26 mouse cellular contexts compared by ENCODE assay signal in genomic region chr6:49394276-49394675, GRCm38 (mm10). TPM values are rescaled to one million over a fixed set of nuclear protein-coding genes. Genes with fewer than 3 reads are reported as not detected.
DNase-seq lines count a peak whose midpoint lies in the region; ATAC-seq and TF ChIP-seq lines count a peak whose summit lies in the region.
"Had no signal": no experiment of that assay in that cellular context is flagged by ENCODE, and none has a peak within 500 bp of the region (broad histone marks: within the 10 kb centered on the region; RNA-seq: fewer than 3 reads in every experiment).

No protein-coding gene starts in this region.

- no peaks in the 10 kb centered on the region for H3K4me1 ChIP-seq in heart, adult 2 months (ENCODE audit: control insufficient read depth, insufficient read depth, low read length)
- H3K4me1 ChIP-seq: embryonic facial prominence, embryonic 10.5 days; embryonic facial prominence, embryonic 12.5 days; forebrain, embryonic 13.5 days; forebrain, embryonic 15.5 days had no signal

- H3K4me3 ChIP-seq in heart, adult 2 months, result no peak overlapping the region
- H3K4me3 ChIP-seq in layer of hippocampus, adult 2 months, result no peak overlapping the region
- H3K4me3 ChIP-seq: embryonic facial prominence, embryonic 10.5 days; embryonic facial prominence, embryonic 12.5 days; forebrain, embryonic 13.5 days; forebrain, embryonic 15.5 days had no signal

- ATAC-seq in Patski, result no peak
- ATAC-seq: CD4-positive, CD25-positive, alpha-beta regulatory T cell, adult 4 months; forebrain, embryonic 13.5 days; forebrain, embryonic 15.5 days; forebrain, postnatal 0 days had no signal

- H3K9ac ChIP-seq in heart, adult 2 months (ENCODE audit: low read depth, low read length), result no peak overlapping the region
- H3K9ac ChIP-seq: embryonic facial prominence, embryonic 12.5 days; forebrain, embryonic 13.5 days; forebrain, embryonic 15.5 days; forebrain, postnatal 0 days had no signal

- POLR2A ChIA-PET in Patski (lab: Charles Lee), result no interaction called here

- H3K27me3 ChIP-seq in heart, adult 2 months (ENCODE audit: control insufficient read depth, insufficient read depth, low read length), result no peaks in the 10 kb centered on the region
- H3K27me3 ChIP-seq in Patski, result no peaks in the 10 kb centered on the region
- H3K27me3 ChIP-seq: CH12.LX; embryonic facial prominence, embryonic 12.5 days; forebrain, embryonic 13.5 days; forebrain, embryonic 15.5 days had no signal

- in situ Hi-C loops in Patski (cut with MboI; ENCODE audit: low pct_unique_long_range_greater_than_20kb), result loop anchor here (5.0 kb wide), 1 partner anchor 127 kb away; no protein-coding TSS in a partner anchor

- DNase-seq in cerebellum, adult 9-10 months, result peak; percentile 5
- DNase-seq in cerebellum, postnatal 4 days (ENCODE audit: low spot score in 2 of 2), result no peak
- DNase-seq in heart, adult 2 months, result no peak
- DNase-seq in heart, postnatal 4 days, result no peak
- DNase-seq in layer of hippocampus, adult 2 months (ENCODE audit: low spot score in 2 of 2), result no peak
- no peak for DNase-seq in layer of hippocampus, postnatal 36 days
- no peak for DNase-seq in Patski (ENCODE audit: low read depth, low spot score)
- DNase-seq: adrenal gland, adult 8-10 months; adrenal gland, postnatal 14 days; adrenal gland, postnatal 36 days; B cell, adult 2 months; cerebellum, adult 11-12 months; cerebellum, adult 2 months; cerebellum, adult 9-11 months; cerebellum, postnatal 14 days; cerebellum, postnatal 36 days; forebrain, postnatal 0 days had no signal

- TF ChIP-seq EP300 in heart, adult 2 months (IDR thresholded peaks at IDR 0.05; ENCODE audit: insufficient read depth, low read depth, low read length), result no peak

- TF ChIP-seq POLR2A in heart, adult 2 months (IDR thresholded peaks at IDR 0.05; ENCODE audit: insufficient read depth, low read depth, low read length), result no peak

- intact Hi-C loops in heart, adult 2 months (cut with DNase I), result loop anchor here (1.0 kb wide), 1 partner anchor 127 kb away; no protein-coding TSS in a partner anchor

- no peak overlapping the region for H3K27ac ChIP-seq in heart, adult 2 months
- H3K27ac ChIP-seq in layer of hippocampus, adult 2 months, result no peak overlapping the region
- H3K27ac ChIP-seq: embryonic facial prominence, embryonic 10.5 days; embryonic facial prominence, embryonic 12.5 days; forebrain, embryonic 13.5 days; forebrain, embryonic 15.5 days had no signal

- WGBS in heart, adult 2 months, result 65% methylated on average over 1 of the region's 1 CpGs

- TF ChIP-seq CTCF in heart, adult 2 months (IDR thresholded peaks at IDR 0.05), result peak; percentile 58
- peak; percentile 66 for TF ChIP-seq CTCF in layer of hippocampus, adult 2 months (conservative IDR thresholded peaks at IDR 0.05)
- peak; percentile 25 for TF ChIP-seq CTCF in Patski (IDR thresholded peaks at IDR 0.05)

- CTCF ChIA-PET in Patski (lab: Charles Lee), result interaction anchor here (0.9 to 1.3 kb wide), 2 partner anchors 11 to 16 kb away, joined by 3 read pairs; no protein-coding TSS in a partner anchor

- H3K36me3 ChIP-seq in heart, adult 2 months (ENCODE audit: control insufficient read depth, insufficient read depth, low read length), result no peaks in the 10 kb centered on the region
- H3K36me3 ChIP-seq: forebrain, embryonic 15.5 days; G1E had no signal

- H3K79me2 ChIP-seq in heart, adult 2 months (replicated peaks; ENCODE audit: control insufficient read depth, insufficient read depth, low read length), result no peaks in the 10 kb centered on the region

RNA-seq across cellular contexts. Expression of gene Stk31, which starts 1.1 kb away (rescaled TPM):
- under 1 TPM; 0.18 to 0.23 TPM for total RNA-seq in heart, adult 2 months (2021)
- 0.08 TPM in 1 of 2 replicates, not detected in the other for polyA plus RNA-seq in heart, adult 2 months (2012; rRNA removed)
- under 1 TPM; 0.43 to 0.79 TPM for total RNA-seq in heart, postnatal 4 days (2021)
- 1 to 10 TPM; 1.1 to 1.2 TPM for total RNA-seq in layer of hippocampus, adult 2 months (2021)
- 1 to 10 TPM; 1.5 to 1.9 TPM for total RNA-seq in layer of hippocampus, postnatal 36 days (2021)
- not detected for polyA plus RNA-seq in Patski (2021)
- total RNA-seq: CH12.LX, G1E had no signal
- polyA plus RNA-seq: CD4-positive, CD25-positive, alpha-beta regulatory T cell, adult 4 months; cortical plate, adult 2 months; embryonic facial prominence, embryonic 10.5 days; embryonic facial prominence, embryonic 14.5 days; forebrain, embryonic 13.5 days; G1E had no signal

RNA-seq across cellular contexts. Expression of gene Fam221a, which starts 26.7 kb away (rescaled TPM):
- total RNA-seq in heart, adult 2 months (2021), result under 1 TPM in 1 of 2 experiments, not detected in 1; 0.44 TPM
- 0.47 and 1.8 TPM in 2 replicates for polyA plus RNA-seq in heart, adult 2 months (2012; rRNA removed)
- total RNA-seq in heart, postnatal 4 days (2021), result 1 to 10 TPM; 2.3 to 2.7 TPM
- total RNA-seq in layer of hippocampus, adult 2 months (2021), result 1 to 10 TPM in 1 of 2 experiments, under 1 TPM in 1; 0.91 to 1.0 TPM
- total RNA-seq in layer of hippocampus, postnatal 36 days (2021), result 1 to 10 TPM in 1 of 2 experiments, under 1 TPM in 1; 1.00 to 1.0 TPM
- polyA plus RNA-seq in Patski (2021), result 2.3 TPM
- total RNA-seq: CH12.LX had no signal
